Mouse (Mus musculus) MEL (cell line): ENCODE results near the gene Slc25a22. TPM values are rescaled to one million over a fixed set of nuclear protein-coding genes. Genes with fewer than 3 reads are reported as not detected.

Source experiments
- DNase-seq: peaks from one replicate; pipeline ENCODE4 v3.0.0; 2011; ENCODE audit warnings: low read depth, low spot score
- H3K27ac ChIP-seq: 2 replicates; pipeline ENCODE4 v1.5.1; 2012; ENCODE audit warnings: low read depth, mild to moderate bottlenecking, control low read depth, low read length, moderate library complexity; ENCODE audit not compliant: control insufficient read depth
- H3K27me3 ChIP-seq, 2 experiments: fragments of 150-350 bp in 1 of 2; sonication (generic) in 1 of 2; 2 replicates each; pipeline ENCODE4 v1.6.1; 2012; ENCODE audit warnings: low read length in 2 of 2, mild to moderate bottlenecking in 2 of 2, improper control_type of control experiment in 1 of 2, moderate library complexity in 1 of 2; ENCODE audit not compliant: insufficient read depth in 2 of 2, control insufficient read depth in 1 of 2
- H3K36me3 ChIP-seq, 2 experiments: 2 replicates each; pipeline ENCODE4 v1.6.1; 2012 to 2014; ENCODE audit warnings: low read length in 2 of 2, improper control_type of control experiment in 1 of 2, inconsistent platforms in 1 of 2, mild to moderate bottlenecking in 1 of 2; ENCODE audit not compliant: insufficient read depth in 2 of 2, control insufficient read depth in 1 of 2
- H3K4me1 ChIP-seq, 2 experiments: fragments of 150-350 bp in 1 of 2; sonication (generic) in 1 of 2; 2 replicates each; pipeline ENCODE4 v1.6.1; 2012; ENCODE audit warnings: low read length in 2 of 2, improper control_type of control experiment in 1 of 2, mild to moderate bottlenecking in 1 of 2; ENCODE audit not compliant: insufficient read depth in 2 of 2, control insufficient read depth in 1 of 2
- H3K4me3 ChIP-seq, 2 experiments: fragments of 150-350 bp in 1 of 2; sonication (generic) in 1 of 2; 2 replicates each; pipeline ENCODE4 v1.5.1; 2012; ENCODE audit warnings: low read depth in 2 of 2, low read length in 2 of 2, mild to moderate bottlenecking in 2 of 2, moderate library complexity in 2 of 2, control low read depth in 1 of 2, improper control_type of control experiment in 1 of 2; ENCODE audit not compliant: control insufficient read depth in 1 of 2, insufficient read depth in 1 of 2
- H3K79me2 ChIP-seq: 2 replicates; pipeline ENCODE4 v1.6.1; 2012; ENCODE audit warnings: mild to moderate bottlenecking, low read length, moderate library complexity; ENCODE audit not compliant: control insufficient read depth, poor library complexity, insufficient read depth
- H3K9ac ChIP-seq: 2 replicates; pipeline ENCODE4 v1.6.1; 2012; ENCODE audit warnings: low read depth, mild to moderate bottlenecking, control low read depth, low read length, moderate library complexity; ENCODE audit not compliant: control insufficient read depth, poor library complexity, severe bottlenecking
- H3K9me3 ChIP-seq: fragments of 150-350 bp; sonication (generic); replicated peaks from 2 replicates; pipeline ENCODE4 v1.6.1; 2012; ENCODE audit warnings: mild to moderate bottlenecking, low read length, improper control_type of control experiment, moderate library complexity; ENCODE audit not compliant: insufficient read depth
- CHD1 ChIP-seq: IDR thresholded peaks from 2 replicates; pipeline ENCODE4 v1.6.1; 2012; ENCODE audit warnings: low read depth, mild to moderate bottlenecking, inconsistent platforms, low read length, improper control_type of control experiment
- CHD2 ChIP-seq: IDR thresholded peaks from 2 replicates; pipeline ENCODE4 v1.6.1; 2011; ENCODE audit warnings: low read length, improper control_type of control experiment
- E2F4 ChIP-seq: IDR thresholded peaks from 2 replicates; pipeline ENCODE4 v1.6.1; 2011; ENCODE audit warnings: low read depth, low read length, improper control_type of control experiment, borderline replicate concordance
- ELF1 ChIP-seq: IDR thresholded peaks from 2 replicates; pipeline ENCODE4 v1.6.1; 2014; ENCODE audit warnings: low read depth, mild to moderate bottlenecking, inconsistent platforms, low read length, improper control_type of control experiment, moderate library complexity
- ETS1 ChIP-seq: IDR thresholded peaks from 2 replicates; pipeline ENCODE4 v1.6.1; 2012; ENCODE audit warnings: low read depth, mild to moderate bottlenecking, inconsistent platforms, low read length, improper control_type of control experiment, moderate library complexity
- GABPA ChIP-seq: IDR thresholded peaks from 2 replicates; pipeline ENCODE4 v1.6.1; 2012; ENCODE audit warnings: low read depth, mild to moderate bottlenecking, inconsistent platforms, low read length, improper control_type of control experiment, moderate library complexity
- GATA1 ChIP-seq: IDR thresholded peaks from 2 replicates; pipeline ENCODE4 v1.6.1; 2011; ENCODE audit warnings: low read depth, low read length, improper control_type of control experiment
- HCFC1 ChIP-seq: IDR thresholded peaks from 2 replicates; pipeline ENCODE4 v1.6.1; 2012; ENCODE audit warnings: low read depth, mild to moderate bottlenecking, inconsistent platforms, low read length, improper control_type of control experiment, moderate library complexity
- KAT2A ChIP-seq: conservative IDR thresholded peaks from 2 replicates; pipeline ENCODE4 v1.6.1; 2012; ENCODE audit warnings: low read depth, low read length, improper control_type of control experiment, inconsistent platforms
- MAFK ChIP-seq: IDR thresholded peaks from 2 replicates; pipeline ENCODE4 v1.6.1; 2011; ENCODE audit warnings: low read depth, mild to moderate bottlenecking, low read length, improper control_type of control experiment, borderline replicate concordance
- MAX ChIP-seq: IDR thresholded peaks from 2 replicates; pipeline ENCODE4 v1.6.1; 2011; ENCODE audit warnings: low read length, improper control_type of control experiment
- MAZ ChIP-seq: IDR thresholded peaks from 2 replicates; pipeline ENCODE4 v1.6.1; 2012; ENCODE audit warnings: low read depth, mild to moderate bottlenecking, inconsistent platforms, low read length, improper control_type of control experiment
- MEF2A ChIP-seq: IDR thresholded peaks from 2 replicates; pipeline ENCODE4 v1.6.1; 2014; ENCODE audit warnings: low read depth, mild to moderate bottlenecking, inconsistent platforms, low read length, improper control_type of control experiment; ENCODE audit not compliant: poor library complexity, insufficient replicate concordance, severe bottlenecking; ENCODE audit errors: extremely low read depth
- MYB ChIP-seq: IDR thresholded peaks from 2 replicates; pipeline ENCODE4 v1.6.1; 2011; ENCODE audit warnings: mild to moderate bottlenecking, low read depth, low read length, improper control_type of control experiment
- MYC ChIP-seq: IDR thresholded peaks from 2 replicates; pipeline ENCODE4 v1.6.1; 2011; ENCODE audit warnings: low read depth, mild to moderate bottlenecking, low read length, improper control_type of control experiment, moderate library complexity
- NRF1 ChIP-seq: IDR thresholded peaks from 2 replicates; pipeline ENCODE4 v1.6.1; 2014; ENCODE audit warnings: low read depth, mild to moderate bottlenecking, inconsistent platforms, low read length, improper control_type of control experiment, moderate library complexity; ENCODE audit not compliant: poor library complexity, insufficient read depth, severe bottlenecking
- POLR2A ChIP-seq, 2 experiments: IDR thresholded peaks; 2 replicates each; pipeline ENCODE4 v1.6.1; 2011 to 2012; ENCODE audit warnings: low read length in 2 of 2, mild to moderate bottlenecking in 2 of 2, control low read depth in 1 of 2, improper control_type of control experiment in 1 of 2, low read depth in 1 of 2, moderate library complexity in 1 of 2; ENCODE audit not compliant: control insufficient read depth in 1 of 2, insufficient read depth in 1 of 2, poor library complexity in 1 of 2
- POLR2AphosphoS2 ChIP-seq: IDR thresholded peaks from 2 replicates; pipeline ENCODE4 v1.6.1; 2011; ENCODE audit warnings: low read length, improper control_type of control experiment
- RAD21 ChIP-seq: IDR thresholded peaks from 2 replicates; pipeline ENCODE4 v1.6.1; 2011; ENCODE audit warnings: mild to moderate bottlenecking, low read depth, low read length, improper control_type of control experiment
- RCOR1 ChIP-seq: IDR thresholded peaks from 2 replicates; pipeline ENCODE4 v1.6.1; 2012; ENCODE audit warnings: low read depth, mild to moderate bottlenecking, inconsistent platforms, low read length, improper control_type of control experiment
- SIN3A ChIP-seq: IDR thresholded peaks from 2 replicates; pipeline ENCODE4 v1.6.1; 2012; ENCODE audit warnings: low read length, improper control_type of control experiment, inconsistent platforms
- TAL1 ChIP-seq: IDR thresholded peaks from 2 replicates; pipeline ENCODE4 v1.6.1; 2012; ENCODE audit warnings: mild to moderate bottlenecking, inconsistent platforms, low read length, moderate library complexity, mixed read lengths
- TBP ChIP-seq: IDR thresholded peaks from 2 replicates; pipeline ENCODE4 v1.8.0; 2011; ENCODE audit warnings: low read depth, low read length, improper control_type of control experiment
- TCF12 ChIP-seq: IDR thresholded peaks from 2 replicates; pipeline ENCODE4 v1.6.1; 2014; ENCODE audit warnings: low read depth, mild to moderate bottlenecking, inconsistent platforms, low read length, improper control_type of control experiment, moderate library complexity
- UBTF ChIP-seq: IDR thresholded peaks from 2 replicates; pipeline ENCODE4 v1.6.1; 2012; ENCODE audit warnings: low read depth, mild to moderate bottlenecking, inconsistent platforms, low read length, improper control_type of control experiment, moderate library complexity, borderline replicate concordance; ENCODE audit not compliant: insufficient read depth
- USF1 ChIP-seq: IDR thresholded peaks from 2 replicates; pipeline ENCODE4 v1.6.1; 2014; ENCODE audit warnings: low read depth, mild to moderate bottlenecking, inconsistent platforms, low read length, improper control_type of control experiment, moderate library complexity
- USF2 ChIP-seq, 2 experiments: IDR thresholded peaks; 2 replicates each; pipeline ENCODE4 v1.6.1; 2011 to 2012; ENCODE audit warnings: improper control_type of control experiment in 2 of 2, low read length in 2 of 2, borderline replicate concordance in 1 of 2, inconsistent platforms in 1 of 2, low read depth in 1 of 2, mild to moderate bottlenecking in 1 of 2; ENCODE audit not compliant: insufficient read depth in 1 of 2
- ZC3H11A ChIP-seq: IDR thresholded peaks from 2 replicates; pipeline ENCODE4 v1.6.1; 2012; ENCODE audit warnings: low read depth, mild to moderate bottlenecking, inconsistent platforms, low read length, improper control_type of control experiment
- ZKSCAN1 ChIP-seq: IDR thresholded peaks from 2 replicates; pipeline ENCODE4 v1.6.1; 2012; ENCODE audit warnings: low read depth, mild to moderate bottlenecking, inconsistent platforms, low read length, improper control_type of control experiment, moderate library complexity
- ZMIZ1 ChIP-seq: IDR thresholded peaks from 2 replicates; pipeline ENCODE4 v1.6.1; 2012; ENCODE audit warnings: low read depth, mild to moderate bottlenecking, inconsistent platforms, low read length, improper control_type of control experiment, moderate library complexity
- polyA plus RNA-seq, 2 experiments: library from polyadenylated mRNA; stranded (reverse) in 1 of 2; unstranded in 1 of 2; fragments of >175 nt in 1 of 2; fragments of >200 nt in 1 of 2; gene quantifications; 2 replicates each; pipeline versions ENCODE4 v1.2.1 to v1.2.4; 2012; ENCODE audit warnings: low replicate concordance in 2 of 2, low read depth in 1 of 2; ENCODE audit not compliant: insufficient read length in 2 of 2, insufficient read depth in 1 of 2, missing spikeins in 1 of 2
- total RNA-seq: library from RNA; depleted of rRNA; stranded (reverse); fragments of 300-350 nt; gene quantifications from 2 replicates; pipeline ENCODE4 v1.2.3, GENCODE M21; 2012

The Slc25a22 gene
- total and polyA plus RNA-seq, 3 experiments: 23.8 to 46.0 TPM; not detected in 1

GRCm38 (mm10) chr7:141390326-141391259, 47.1 kb downstream of the Slc25a22 start (continued):
- TF ChIP-seq TAL1 (no peak), MAZ (0 out of 2 replicates have a peak, but pooled peaks have one; percentile 10), MEF2A (no peak), NRF1 (no peak)

DNA sequence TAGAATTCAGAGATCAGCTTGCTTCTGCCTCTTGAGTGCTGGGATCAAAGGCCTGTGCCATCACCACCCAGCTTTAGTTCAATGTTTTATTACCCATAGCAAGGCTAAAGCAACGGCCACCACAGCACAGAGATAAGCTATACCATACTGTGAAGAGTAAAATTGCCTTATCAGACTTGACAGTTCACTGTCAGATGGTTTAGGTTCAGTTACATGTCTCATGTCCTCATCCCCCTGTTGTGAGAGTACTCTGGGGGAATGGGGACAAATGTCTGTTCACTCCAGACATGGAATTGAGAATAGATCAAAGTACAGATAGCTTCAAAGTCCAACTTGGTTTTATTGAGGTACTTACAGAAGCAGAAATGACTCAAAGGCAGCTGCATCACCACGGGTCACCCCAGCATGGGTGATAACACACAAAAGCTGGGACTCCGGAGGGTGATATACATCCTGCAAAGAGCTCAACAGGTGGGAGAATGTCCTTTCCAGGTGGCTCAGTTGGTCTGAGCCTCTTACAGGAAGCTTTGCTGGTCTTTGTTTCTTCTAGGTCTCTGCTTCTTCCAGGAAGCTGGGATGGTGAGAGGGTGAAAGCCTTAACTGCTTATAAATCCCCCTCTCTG, 49.1 kb downstream of the Slc25a22 start:
- peak overlapping the region; percentile 5 to 7; a peak in 3 of 4 replicates for H3K4me3 ChIP-seq
- H3K9ac ChIP-seq: peak overlapping the region; percentile 48
- H3K79me2 ChIP-seq: peaks cover 11% of the 10 kb centered on the region
- H3K36me3 ChIP-seq: peaks cover 0 to 40% of the 10 kb centered on the region in 2 experiments; a peak in 2 of 4 replicates
- H3K27me3 ChIP-seq: no peaks in the 10 kb centered on the region
- peaks cover 15 to 39% of the 10 kb centered on the region in 2 experiments for H3K4me1 ChIP-seq
- DNase-seq: peak; percentile 80
- peak overlapping the region; percentile 94 for H3K27ac ChIP-seq
- no peaks in the 10 kb centered on the region for H3K9me3 ChIP-seq
- TF ChIP-seq POLR2AphosphoS2 (peak; percentile 16; the same call in 1 of the 2 replicates), USF1 (no peak), TAL1 (peak; percentile 58), MYB (peak; percentile 91), ZMIZ1 (no peak), CHD2 (no peak), RCOR1 (peak; percentile 34), MAFK (no peak), MEF2A (no peak), KAT2A (no peak), ETS1 (peak; percentile 94), USF2 (IDR thresholded peaks at IDR 0.05; ENCODE audit: borderline replicate concordance in 1 of 2, insufficient read depth in 1 of 2, low read depth in 1 of 2, low read length in 2 of 2) (no peak), ZKSCAN1 (no peak), GABPA (no peak), UBTF (no peak), TBP (no peak; the same call in 1 of the 2 replicates), POLR2A (IDR thresholded peaks at IDR 0.05; ENCODE audit: control insufficient read depth in 1 of 2, insufficient read depth in 1 of 2, low read depth in 1 of 2, low read length in 2 of 2, poor library complexity in 1 of 2) (no peak; a peak in 2 of 4 replicates), HCFC1 (peak; percentile 50; the same call in 1 of the 2 replicates), SIN3A (peak; percentile 91), TCF12 (peak; percentile 89), ELF1 (no peak), RAD21 (no peak), MAX (peak; percentile 61; the same call in 1 of the 2 replicates), CHD1 (0 out of 2 replicates have a peak, but pooled peaks have one; percentile 55), NRF1 (no peak), ZC3H11A (no peak), E2F4 (no peak), GATA1 (peak; percentile 95), MAZ (no peak), MYC (no peak)
